Mouse (Mus musculus) frontal cortex, postnatal 10 days (tissue): Measurements from ENCODE around the gene Zfp637.
"Not testable (repeated sequence)": the region's sequence is repeated elsewhere in the genome, so short reads cannot be mapped to it uniquely, and the experiment has no call there.

ENCODE experiments used
- DNase-seq, 2 experiments: peaks; one replicate each; pipeline ENCODE4 v3.0.0; 2022; ENCODE audit warnings: low spot score in 2 of 2, mixed read lengths in 1 of 2

The Zfp637 gene

GRCm38 (mm10) chr6:117863751-117864150 is 22.8 kb downstream of the Zfp637 start:
- DNase-seq = no peak

GRCm38 (mm10) chr6:117868187-117868586 is 27.2 kb downstream of the Zfp637 start:
- no peak for DNase-seq

GRCm38 (mm10) chr6:117871034-117871433 is 30.1 kb downstream of the Zfp637 start:
- DNase-seq = no peak

GRCm38 (mm10) chr6:117873450-117873849 is 32.5 kb downstream of the Zfp637 start:
- not testable (repeated sequence) for DNase-seq

GRCm38 (mm10) chr6:117874621-117875281 is 33.8 kb downstream of the Zfp637 start:
- DNase-seq = no peak

GRCm38 (mm10) chr6:117878700-117879407 is 37.9 kb downstream of the Zfp637 start:
- peak in 1 of 2 experiments; percentile 86 for DNase-seq

- DNase-seq = peak; percentile 96 to 99
Measured at GRCm38 (mm10) chr6:117879408-117880115, 38.6 kb downstream of the Zfp637 start.

GRCm38 (mm10) chr6:117880394-117880838 is 39.4 kb downstream of the Zfp637 start:
- DNase-seq = no peak

GRCm38 (mm10) chr6:117881229-117881628 is 40.2 kb downstream of the Zfp637 start:
- no peak for DNase-seq

GRCm38 (mm10) chr6:117881997-117882396 is 41.0 kb downstream of the Zfp637 start:
- DNase-seq = no peak

GRCm38 (mm10) chr6:117885943-117886342 is 45.0 kb downstream of the Zfp637 start:
- DNase-seq = no peak

- no peak for DNase-seq
Measured at GRCm38 (mm10) chr6:117888032-117888431, 47.1 kb downstream of the Zfp637 start.

- DNase-seq = no peak
Measured at GRCm38 (mm10) chr6:117888642-117889096, 47.7 kb downstream of the Zfp637 start.

GRCm38 (mm10) chr6:117890257-117890656 is 49.3 kb downstream of the Zfp637 start:
- DNase-seq = no peak

- DNase-seq = no peak
Measured at GRCm38 (mm10) chr6:117891369-117892160, 50.6 kb downstream of the Zfp637 start.

GRCm38 (mm10) chr6:117892386-117892785 is 51.4 kb downstream of the Zfp637 start:
- no peak for DNase-seq

- DNase-seq = no peak
Measured at GRCm38 (mm10) chr6:117893435-117893834, 52.5 kb downstream of the Zfp637 start.
